Mouse (Mus musculus) stomach, embryonic 16.5 days (tissue): Measurements from ENCODE around the gene Bzw2. TPM values are rescaled to one million over a fixed set of nuclear protein-coding genes. Genes with fewer than 3 reads are reported as not detected.

Source experiments
- ATAC-seq: fragments of 200-750 bp; cut with Nextera tagmentation; 2 replicates; pipeline ENCODE4 v1.8.0; 2017; ENCODE audit warnings: moderate number of reproducible peaks, moderate TSS enrichment; ENCODE audit not compliant: insufficient read depth, low FRiP score
- H3K27ac ChIP-seq: fragments of 300-500 bp; sonication (generic); 2 replicates; pipeline ENCODE4 v1.5.1; 2014; ENCODE audit warnings: low read length
- H3K27me3 ChIP-seq: fragments of 300-500 bp; sonication (generic); 2 replicates; pipeline ENCODE4 v1.6.1; 2014; ENCODE audit warnings: low read length, control low read depth, mixed read lengths; ENCODE audit not compliant: control insufficient read depth, insufficient read depth
- H3K36me3 ChIP-seq: fragments of 300-500 bp; sonication (generic); 2 replicates; pipeline ENCODE4 v1.6.1; 2014; ENCODE audit warnings: low read length; ENCODE audit not compliant: control insufficient read depth, insufficient read depth
- H3K4me1 ChIP-seq: fragments of 300-500 bp; sonication (generic); 2 replicates; pipeline ENCODE4 v1.6.1; 2014; ENCODE audit warnings: low read length, control low read depth, mixed read lengths; ENCODE audit not compliant: control insufficient read depth, insufficient read depth
- H3K4me2 ChIP-seq: fragments of 300-500 bp; sonication (generic); 2 replicates; pipeline ENCODE4 v1.6.1; 2014; ENCODE audit warnings: low read depth, low read length, mixed read lengths
- H3K4me3 ChIP-seq: fragments of 300-500 bp; sonication (generic); replicated peaks from 2 replicates; pipeline ENCODE4 v1.5.1; 2014; ENCODE audit warnings: mild to moderate bottlenecking, low read length
- H3K9ac ChIP-seq: fragments of 300-500 bp; sonication (generic); 2 replicates; pipeline ENCODE4 v1.6.1; 2014; ENCODE audit warnings: low read length
- H3K9me3 ChIP-seq: fragments of 300-500 bp; sonication (generic); replicated peaks from 2 replicates; pipeline ENCODE4 v1.6.1; 2016; ENCODE audit warnings: low read length, control low read depth; ENCODE audit not compliant: control insufficient read depth
- WGBS: fragments of 180-500 bp; shearing (Covaris S2); extraction: QIAGEN DNeasy Blood & Tissue Kit; methylation state at CpG from one replicate; pipeline ENCODE4 v1.1.7; 2014; 5-methylcytosine and 5-hydroxymethylcytosine counted together
- polyA plus RNA-seq: library from polyadenylated mRNA; unstranded; fragments of >200 nt; fragmentation: Nextera tagmentation; extraction: Ambion mirVana; gene quantifications from 2 replicates; pipeline ENCODE4 v1.2.1, GENCODE M21; 2015

The Bzw2 gene
- polyA plus RNA-seq, 1 experiment from 2014 or later = 181 TPM

- no peaks in the 10 kb centered on the region for H3K9me3 ChIP-seq
- H3K4me3 ChIP-seq = no peak overlapping the region
- 92% methylated on average over 3 of the region's 3 CpGs for WGBS
- peaks cover 7% of the 10 kb centered on the region; the same call in 1 of the 2 replicates for H3K4me1 ChIP-seq
- no peak overlapping the region for H3K9ac ChIP-seq
- no peaks in the 10 kb centered on the region for H3K36me3 ChIP-seq
- no peak for ATAC-seq
- peak overlapping the region; percentile 24; the same call in 1 of the 2 replicates for H3K27ac ChIP-seq
- no peaks in the 10 kb centered on the region for H3K27me3 ChIP-seq
- no peak overlapping the region for H3K4me2 ChIP-seq
These were observed 11.5 kb downstream of the Bzw2 start for GRCm38 (mm10) chr12:36146230-36147011.

GRCm38 (mm10) chr12:36140401-36140800 lies 17.5 kb downstream of the Bzw2 start:
- Histone ChIP-seq H3K9ac (no peak overlapping the region), H3K4me2 (no peak overlapping the region), H3K9me3 (no peaks in the 10 kb centered on the region), H3K27ac (no peak overlapping the region), H3K4me3 (no peak overlapping the region), H3K4me1 (no peaks in the 10 kb centered on the region), H3K36me3 (0 out of 2 replicates have a peak, but pooled peaks cover 4% of the 10 kb centered on the region), H3K27me3 (no peaks in the 10 kb centered on the region)
- 87% methylated on average over 6 of the region's 6 CpGs for WGBS
- no peak for ATAC-seq

GRCm38 (mm10) chr12:36137192-36137591 lies 20.7 kb downstream of the Bzw2 start:
- Histone ChIP-seq H3K36me3 (0 out of 2 replicates have a peak, but pooled peaks cover 4% of the 10 kb centered on the region), H3K4me2 (no peak overlapping the region), H3K27me3 (no peaks in the 10 kb centered on the region), H3K9me3 (no peaks in the 10 kb centered on the region), H3K4me3 (no peak overlapping the region), H3K4me1 (no peaks in the 10 kb centered on the region), H3K9ac (no peak overlapping the region), H3K27ac (no peak overlapping the region)
- ATAC-seq = no peak
- WGBS = 87% methylated on average over 4 of the region's 4 CpGs

GRCm38 (mm10) chr12:36136285-36136684 lies 21.6 kb downstream of the Bzw2 start:
- H3K36me3 ChIP-seq = peaks cover 8% of the 10 kb centered on the region; the same call in 1 of the 2 replicates
- H3K9ac ChIP-seq = no peak overlapping the region
- no peak overlapping the region for H3K4me3 ChIP-seq
- no peak overlapping the region for H3K4me2 ChIP-seq
- ATAC-seq = no peak
- H3K4me1 ChIP-seq = no peaks in the 10 kb centered on the region
- 93% methylated on average over 8 of the region's 8 CpGs for WGBS
- no peaks in the 10 kb centered on the region for H3K9me3 ChIP-seq
- H3K27ac ChIP-seq = no peak overlapping the region
- H3K27me3 ChIP-seq = no peaks in the 10 kb centered on the region

GRCm38 (mm10) chr12:36135409-36135808 lies 22.5 kb downstream of the Bzw2 start:
- ATAC-seq = no peak
- Histone ChIP-seq H3K4me1 (no peaks in the 10 kb centered on the region), H3K27ac (no peak overlapping the region), H3K4me3 (no peak overlapping the region), H3K36me3 (peaks cover 8% of the 10 kb centered on the region; the same call in 1 of the 2 replicates), H3K27me3 (no peaks in the 10 kb centered on the region), H3K9ac (no peak overlapping the region), H3K4me2 (no peak overlapping the region), H3K9me3 (no peaks in the 10 kb centered on the region)
- 85% methylated on average over 3 of the region's 3 CpGs for WGBS

- Histone ChIP-seq H3K9ac (no peak overlapping the region), H3K4me2 (no peak overlapping the region), H3K27me3 (no peaks in the 10 kb centered on the region), H3K4me1 (no peaks in the 10 kb centered on the region), H3K36me3 (peaks cover 16% of the 10 kb centered on the region), H3K27ac (no peak overlapping the region), H3K9me3 (no peaks in the 10 kb centered on the region), H3K4me3 (no peak overlapping the region)
- ATAC-seq = no peak
- WGBS = 88% methylated on average over 5 of the region's 5 CpGs
These were observed 23.8 kb downstream of the Bzw2 start for GRCm38 (mm10) chr12:36134111-36134510.

- ATAC-seq = no peak
- H3K27me3 ChIP-seq = no peaks in the 10 kb centered on the region
- H3K36me3 ChIP-seq = peaks cover 17% of the 10 kb centered on the region
- no peaks in the 10 kb centered on the region for H3K9me3 ChIP-seq
- no peak overlapping the region for H3K4me2 ChIP-seq
- H3K4me1 ChIP-seq = no peaks in the 10 kb centered on the region
- no peak overlapping the region for H3K27ac ChIP-seq
- no peak overlapping the region for H3K4me3 ChIP-seq
- 80% methylated on average over 5 of the region's 5 CpGs for WGBS
- no peak overlapping the region for H3K9ac ChIP-seq
These were observed 24.3 kb downstream of the Bzw2 start for GRCm38 (mm10) chr12:36133547-36133946.

GRCm38 (mm10) chr12:36132668-36133067 lies 25.2 kb downstream of the Bzw2 start:
- Histone ChIP-seq H3K9me3 (no peaks in the 10 kb centered on the region), H3K36me3 (peaks cover 17% of the 10 kb centered on the region), H3K27ac (no peak overlapping the region), H3K4me3 (no peak overlapping the region), H3K27me3 (no peaks in the 10 kb centered on the region), H3K9ac (no peak overlapping the region), H3K4me1 (no peaks in the 10 kb centered on the region), H3K4me2 (no peak overlapping the region)
- 88% methylated on average over 3 of the region's 3 CpGs for WGBS
- ATAC-seq = no peak

GRCm38 (mm10) chr12:36132254-36132653 lies 25.6 kb downstream of the Bzw2 start:
- Histone ChIP-seq H3K4me1 (no peaks in the 10 kb centered on the region), H3K4me3 (no peak overlapping the region), H3K27ac (no peak overlapping the region), H3K27me3 (no peaks in the 10 kb centered on the region), H3K4me2 (no peak overlapping the region), H3K36me3 (peaks cover 17% of the 10 kb centered on the region), H3K9me3 (no peaks in the 10 kb centered on the region), H3K9ac (no peak overlapping the region)
- ATAC-seq = no peak
- WGBS = 91% methylated on average over 2 of the region's 2 CpGs
